Mouse (Mus musculus): ENCODE measurements around the gene Olfr494.

The Olfr494 gene

GRCm38 (mm10) chr7:108365035-108365434 lies at the start of gene Olfr494:
TSS of gene Olfr494 (plus strand) at chr7:108365335.
- no peak for DNase-seq

- DNase-seq, result no peak
Measured at GRCm38 (mm10) chr7:108323574-108323973, 41.6 kb upstream of the Olfr494 start, which contains the start of gene Olfr492. TSS of gene Olfr492 (minus strand) at chr7:108323674.

GRCm38 (mm10) chr7:108346879-108347278 lies 18.3 kb upstream of the Olfr494 start, which contains the start of gene Olfr493:
TSS of gene Olfr493 (minus strand) at chr7:108346979.
- no peak for DNase-seq

- no peak for DNase-seq
Measured at GRCm38 (mm10) chr7:108392867-108393266, 27.7 kb downstream of the Olfr494 start, which contains the start of gene Olfr495. TSS of gene Olfr495 (plus strand) at chr7:108393167.

Data from kidney, postnatal 25 days (tissue).